Mouse (Mus musculus) lung, embryonic 14.5 days (tissue): ENCODE results near the gene Pex3. TPM values are rescaled to one million over a fixed set of nuclear protein-coding genes. Genes with fewer than 3 reads are reported as not detected.

Experiments used
- ATAC-seq: fragments of 200-750 bp; cut with Nextera tagmentation; 2 replicates; pipeline ENCODE4 v1.8.0; 2017; ENCODE audit warnings: mild to moderate bottlenecking, moderate TSS enrichment, moderate library complexity; ENCODE audit not compliant: insufficient read depth
- DNase-seq: peaks from one replicate; pipeline ENCODE4 v3.0.0-alpha.2; 2015
- H3K27ac ChIP-seq: fragments of 300-500 bp; sonication (generic); 2 replicates; pipeline ENCODE4 v1.5.1; 2014; ENCODE audit warnings: low read depth, mild to moderate bottlenecking, moderate library complexity
- H3K27me3 ChIP-seq: fragments of 300-500 bp; sonication (generic); 2 replicates; pipeline ENCODE4 v1.6.1; 2014; ENCODE audit warnings: low read length, control low read depth; ENCODE audit not compliant: insufficient read depth
- H3K36me3 ChIP-seq: fragments of 300-500 bp; sonication (generic); 2 replicates; pipeline ENCODE4 v1.6.1; 2014; ENCODE audit warnings: control low read depth; ENCODE audit not compliant: insufficient read depth
- H3K4me1 ChIP-seq: fragments of 300-500 bp; sonication (generic); 2 replicates; pipeline ENCODE4 v1.6.1; 2014; ENCODE audit warnings: antibody characterized with exemption, control low read depth; ENCODE audit not compliant: insufficient read depth
- H3K4me2 ChIP-seq: fragments of 300-500 bp; sonication (generic); 2 replicates; pipeline ENCODE4 v1.6.1; 2014; ENCODE audit warnings: mild to moderate bottlenecking
- H3K4me3 ChIP-seq: fragments of 300-500 bp; sonication (generic); 2 replicates; pipeline ENCODE4 v1.5.1; 2014; ENCODE audit warnings: low read depth, low read length
- H3K9ac ChIP-seq: fragments of 300-500 bp; sonication (generic); 2 replicates; pipeline ENCODE4 v1.6.1; 2014
- H3K9me3 ChIP-seq: fragments of 300-500 bp; sonication (generic); 2 replicates; pipeline ENCODE4 v1.6.1; 2016; ENCODE audit warnings: low read depth, low read length, control low read depth
- CTCF ChIP-seq: IDR thresholded peaks from 2 replicates; pipeline ENCODE4 v1.5.1; 2016; ENCODE audit warnings: antibody characterized with exemption, low read depth
- WGBS: fragments of 180-500 bp; shearing (Covaris S2); extraction: QIAGEN DNeasy Blood & Tissue Kit; methylation state at CpG from one replicate; pipeline ENCODE4 v1.1.7; 2014; 5-methylcytosine and 5-hydroxymethylcytosine counted together
- polyA plus RNA-seq: library from polyadenylated mRNA; unstranded; fragments of >200 nt; fragmentation: Nextera tagmentation; extraction: Ambion mirVana; gene quantifications from 2 replicates; pipeline ENCODE4 v1.2.1, GENCODE M21; 2014

Gene Pex3
- polyA plus RNA-seq, 1 experiment from 2014 or later, result 27.6 TPM

DNA sequence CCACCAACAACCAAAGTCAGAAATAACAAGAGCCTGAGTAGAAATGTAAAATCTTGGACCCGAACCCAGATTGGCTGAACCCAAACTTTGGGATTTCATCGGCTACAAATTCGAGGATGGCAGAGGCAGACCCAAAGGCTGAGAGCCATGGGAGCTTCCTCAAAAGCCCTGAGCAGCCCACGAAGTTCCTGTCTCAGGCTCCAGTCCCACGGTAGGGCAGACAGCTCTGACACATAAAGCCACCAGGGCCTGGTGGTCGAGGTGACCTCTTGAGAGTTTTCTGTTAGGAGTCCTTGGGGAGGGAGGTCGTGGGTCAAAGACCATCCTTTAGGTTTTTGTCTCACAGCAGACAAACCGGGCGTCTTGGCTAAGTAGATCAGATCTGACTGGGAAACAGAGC lies 52.5 kb downstream of the Pex3 start:
- H3K9me3 ChIP-seq, result no peaks in the 10 kb centered on the region
- no peak for DNase-seq
- H3K36me3 ChIP-seq, result 0 out of 2 replicates have a peak, but pooled peaks cover 6% of the 10 kb centered on the region
- no peak overlapping the region; the same call in 1 of the 2 replicates for H3K9ac ChIP-seq
- ATAC-seq, result 0 out of 2 replicates have a peak, but pooled peaks have one; percentile 3
- TF ChIP-seq CTCF, result no peak
- peak overlapping the region; percentile 59 for H3K4me3 ChIP-seq
- no peak overlapping the region for H3K27ac ChIP-seq
- H3K4me2 ChIP-seq, result peak overlapping the region; percentile 82
- 42% methylated on average over 9 of the region's 9 CpGs for WGBS
- H3K27me3 ChIP-seq, result no peaks in the 10 kb centered on the region
- no peaks in the 10 kb centered on the region for H3K4me1 ChIP-seq

DNA sequence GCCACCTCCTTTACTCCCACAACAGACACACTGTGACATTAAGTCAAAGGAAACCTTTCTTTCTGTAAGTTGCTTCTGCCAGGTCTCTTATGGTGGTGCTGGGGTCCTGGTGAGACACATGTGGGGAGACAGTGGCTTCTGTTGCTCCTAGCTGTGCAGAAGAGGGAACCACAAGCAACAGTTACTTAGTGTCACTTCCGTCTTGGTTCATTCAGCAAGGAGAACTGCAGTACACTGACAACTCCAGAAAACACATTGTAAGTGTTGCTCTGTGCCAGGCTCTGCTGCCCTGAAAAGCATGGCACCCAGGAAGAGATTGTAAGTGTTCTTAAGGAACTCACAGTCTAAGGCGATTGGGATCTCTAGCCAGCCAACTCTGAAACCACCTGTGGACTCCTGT lies 53.6 kb downstream of the Pex3 start, which contains the start of gene Fuca2:
TSS of gene Fuca2 (plus strand) at position 210 of the 400 bp plus-strand sequence.
- no peaks in the 10 kb centered on the region for H3K4me1 ChIP-seq
- H3K36me3 ChIP-seq, result no peaks in the 10 kb centered on the region
- no peaks in the 10 kb centered on the region for H3K27me3 ChIP-seq
- H3K9me3 ChIP-seq, result no peaks in the 10 kb centered on the region
- no peak for TF ChIP-seq CTCF
- DNase-seq (no peak), ATAC-seq (no peak)
- H3K4me2 ChIP-seq, result peak within 1 kb of the TSS; percentile 82; the same call in 1 of the 2 replicates
- no peak within 1 kb of the TSS for H3K4me3 ChIP-seq
- H3K27ac ChIP-seq, result no peak within 1 kb of the TSS
- no peak within 1 kb of the TSS for H3K9ac ChIP-seq
- WGBS, result 84% methylated on average over 2 of the region's 2 CpGs

DNA sequence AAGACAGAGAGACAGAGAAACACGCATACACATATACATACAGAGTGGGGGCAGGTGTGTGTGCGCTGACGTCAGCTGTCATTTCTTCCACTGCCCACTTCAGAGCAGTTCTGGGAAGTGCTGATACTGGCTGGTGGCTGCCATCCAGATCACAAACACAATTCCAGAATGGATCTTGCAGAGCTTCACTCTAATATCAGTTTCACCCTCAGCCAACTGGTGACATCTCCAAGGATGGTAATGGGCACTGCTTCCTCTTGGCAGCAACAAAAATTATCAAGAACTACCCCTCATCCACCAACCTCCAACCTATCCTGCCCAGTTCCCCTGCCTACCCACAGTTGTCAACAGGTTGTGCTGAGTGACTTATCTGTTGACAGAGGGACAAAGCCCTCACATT lies 56.6 kb downstream of the Pex3 start:
- Histone ChIP-seq H3K4me1 (no peaks in the 10 kb centered on the region), H3K9me3 (no peaks in the 10 kb centered on the region), H3K27me3 (no peaks in the 10 kb centered on the region), H3K9ac (no peak overlapping the region), H3K27ac (no peak overlapping the region), H3K4me2 (no peak overlapping the region), H3K4me3 (no peak overlapping the region), H3K36me3 (no peaks in the 10 kb centered on the region)
- DNase-seq, result no peak
- 69% methylated on average over 3 of the region's 3 CpGs for WGBS
- no peak for TF ChIP-seq CTCF
- ATAC-seq, result no peak

DNA sequence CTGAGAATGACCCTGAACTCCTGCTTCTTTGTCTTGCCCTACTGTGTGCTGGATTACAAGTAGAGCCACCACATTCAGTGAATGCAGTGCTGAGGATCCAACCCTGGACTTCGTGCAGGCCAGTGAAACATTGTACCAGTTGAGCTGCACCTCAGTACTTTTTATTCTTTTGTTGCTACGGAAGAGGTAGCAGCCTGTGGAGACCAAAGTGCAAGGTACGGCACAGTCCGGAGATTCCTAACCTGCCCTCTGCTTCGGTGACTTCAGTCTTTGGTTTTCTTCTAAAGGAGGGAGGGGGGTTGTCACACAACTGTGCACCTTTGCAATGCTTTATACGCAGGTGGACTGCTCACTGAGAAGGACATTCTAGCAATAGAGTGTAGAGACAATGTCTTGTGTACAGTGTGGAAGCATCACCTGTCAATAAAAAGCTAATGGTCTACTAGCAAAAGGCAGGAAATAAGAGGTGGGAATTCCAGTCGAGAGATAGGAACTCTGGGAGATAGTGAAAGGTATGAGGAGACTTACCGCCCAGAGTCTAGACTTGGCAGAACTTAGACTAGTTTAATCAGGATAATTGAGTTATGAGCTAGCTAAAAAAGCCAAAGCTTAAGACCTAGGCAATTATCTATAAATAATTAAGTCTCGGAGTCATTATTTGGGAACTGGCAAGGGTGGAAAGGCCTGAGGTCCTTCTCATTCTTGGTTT lies 58.8 kb downstream of the Pex3 start:
- Histone ChIP-seq H3K4me3 (no peak overlapping the region), H3K27me3 (no peaks in the 10 kb centered on the region), H3K4me2 (no peak overlapping the region), H3K9me3 (no peaks in the 10 kb centered on the region), H3K36me3 (no peaks in the 10 kb centered on the region), H3K4me1 (no peaks in the 10 kb centered on the region), H3K27ac (no peak overlapping the region), H3K9ac (no peak overlapping the region)
- TF ChIP-seq CTCF, result no peak
- no peak for ATAC-seq
- DNase-seq, result no peak
- 83% methylated on average over 9 of the region's 9 CpGs for WGBS

DNA sequence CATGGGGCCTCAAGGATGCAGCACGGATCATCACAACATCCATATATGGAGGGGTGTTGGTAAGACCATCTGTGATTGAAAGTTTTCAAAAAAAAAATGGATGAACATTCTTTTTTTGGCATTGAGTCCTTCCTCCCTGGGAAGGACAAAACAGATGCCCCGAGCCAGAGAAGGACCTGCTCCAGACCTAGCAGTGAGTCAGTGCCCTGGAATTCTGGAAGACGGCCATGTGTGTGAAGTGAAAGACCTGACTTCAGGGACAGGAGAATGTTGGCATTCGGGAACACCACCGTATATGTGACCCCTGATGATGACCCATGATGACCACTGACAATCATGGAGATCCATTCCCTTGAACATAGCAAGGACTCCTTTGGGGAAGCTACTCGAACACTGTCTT lies 63.3 kb downstream of the Pex3 start:
- no peak for DNase-seq
- Histone ChIP-seq H3K27me3 (no peaks in the 10 kb centered on the region), H3K4me1 (no peaks in the 10 kb centered on the region), H3K36me3 (no peaks in the 10 kb centered on the region), H3K4me2 (no peak overlapping the region), H3K27ac (no peak overlapping the region), H3K9ac (no peak overlapping the region), H3K9me3 (no peaks in the 10 kb centered on the region), H3K4me3 (no peak overlapping the region)
- TF ChIP-seq CTCF, result no peak
- ATAC-seq, result no peak
- WGBS, result 69% methylated on average over 6 of the region's 6 CpGs

DNA sequence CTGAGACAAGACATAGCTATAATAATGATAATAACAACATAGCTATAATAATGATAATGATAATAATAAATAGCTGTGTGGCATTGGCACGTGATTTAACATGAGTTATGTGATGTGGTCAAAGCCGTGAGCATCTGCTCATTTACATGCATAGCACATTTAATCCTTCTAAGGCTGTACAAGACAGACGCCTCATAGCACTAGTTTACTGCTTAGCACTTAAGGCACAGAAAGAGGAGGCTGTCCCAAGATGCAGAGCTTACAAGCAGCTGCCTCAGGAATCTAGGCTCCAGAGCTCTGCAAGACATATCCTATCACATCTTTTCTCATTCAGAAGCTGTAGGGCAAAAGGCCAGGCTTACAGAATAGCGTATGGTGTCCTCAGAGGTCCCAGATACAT lies 67.0 kb downstream of the Pex3 start:
- Histone ChIP-seq H3K4me1 (no peaks in the 10 kb centered on the region), H3K36me3 (no peaks in the 10 kb centered on the region), H3K9ac (no peak overlapping the region), H3K4me2 (no peak overlapping the region), H3K27ac (no peak overlapping the region), H3K27me3 (no peaks in the 10 kb centered on the region), H3K4me3 (no peak overlapping the region), H3K9me3 (no peaks in the 10 kb centered on the region)
- ATAC-seq (no peak), DNase-seq (no peak)
- TF ChIP-seq CTCF, result no peak
- WGBS, result 61% methylated on average over 4 of the region's 4 CpGs

DNA sequence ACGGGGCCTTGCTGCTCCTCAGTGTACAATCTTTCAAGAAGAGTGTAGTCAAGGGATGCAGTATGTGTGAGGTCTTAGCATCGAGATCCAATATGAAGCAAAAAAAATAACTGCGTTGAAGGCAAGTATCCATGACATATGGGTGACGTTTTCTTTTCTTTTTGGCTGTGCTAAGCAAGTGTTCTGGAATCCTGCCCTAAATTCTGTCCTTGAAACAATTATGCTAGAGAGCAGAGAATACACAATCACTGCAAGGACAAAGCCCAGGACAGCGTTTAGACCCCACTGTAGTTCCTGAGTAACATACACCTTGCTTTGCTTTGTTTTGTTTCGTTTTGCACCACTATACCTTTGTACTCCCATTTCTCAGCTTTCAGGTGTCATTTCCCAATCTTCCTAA lies 73.6 kb downstream of the Pex3 start:
- no peaks in the 10 kb centered on the region for H3K36me3 ChIP-seq
- no peak for ATAC-seq
- no peak for TF ChIP-seq CTCF
- no peaks in the 10 kb centered on the region for H3K4me1 ChIP-seq
- H3K27me3 ChIP-seq, result peaks cover 10% of the 10 kb centered on the region; the same call in 1 of the 2 replicates
- H3K27ac ChIP-seq, result no peak overlapping the region
- H3K4me2 ChIP-seq, result no peak overlapping the region
- DNase-seq, result no peak
- H3K9ac ChIP-seq, result no peak overlapping the region
- H3K4me3 ChIP-seq, result no peak overlapping the region
- no peaks in the 10 kb centered on the region for H3K9me3 ChIP-seq
- WGBS, result 70% methylated on average over 6 of the region's 6 CpGs
